Mouse (Mus musculus): ENCODE measurements around the gene Mad1l1.

GRCm38 (mm10) chr5:140321756-140322575 is 614 bp upstream of the Mad1l1 start:
- TF ChIP-seq POLR2A (IDR thresholded peaks at IDR 0.05; ENCODE audit: insufficient read depth, low read depth, low read length): no peak
- TF ChIP-seq CTCF (IDR thresholded peaks at IDR 0.05; ENCODE audit: insufficient read depth, low read depth, low read length): no peak
